Mouse (Mus musculus) lung, postnatal 0 days (tissue): ENCODE data around the gene Rnf213. TPM values are rescaled to one million over a fixed set of nuclear protein-coding genes. Genes with fewer than 3 reads are reported as not detected.

ENCODE experiments used
- ATAC-seq: fragments of 200-750 bp; cut with Nextera tagmentation; 2 replicates; pipeline ENCODE4 v1.8.0; 2017; ENCODE audit warnings: moderate library complexity
- DNase-seq: peaks from one replicate; pipeline ENCODE4 v3.0.0-alpha.2; 2016; ENCODE audit warnings: low spot score
- H3K27ac ChIP-seq: fragments of 300-500 bp; sonication (generic); 2 replicates; pipeline ENCODE4 v1.5.1; 2014; ENCODE audit warnings: antibody characterized with exemption, mild to moderate bottlenecking, low read length, mixed read lengths
- H3K27me3 ChIP-seq: fragments of 300-500 bp; sonication (generic); replicated peaks from 2 replicates; pipeline ENCODE4 v1.6.1; 2014; ENCODE audit warnings: low read length, mixed read lengths; ENCODE audit not compliant: insufficient read depth
- H3K36me3 ChIP-seq: fragments of 300-500 bp; sonication (generic); 2 replicates; pipeline ENCODE4 v1.6.1; 2014; ENCODE audit warnings: low read length, mixed read lengths; ENCODE audit not compliant: insufficient read depth
- H3K4me1 ChIP-seq: fragments of 300-500 bp; sonication (generic); 2 replicates; pipeline ENCODE4 v1.6.1; 2014; ENCODE audit warnings: antibody characterized with exemption, low read depth, low read length, mixed read lengths; ENCODE audit not compliant: insufficient read depth
- H3K4me2 ChIP-seq: fragments of 300-500 bp; sonication (generic); replicated peaks from 2 replicates; pipeline ENCODE4 v1.6.1; 2014; ENCODE audit warnings: low read depth, mild to moderate bottlenecking, low read length, moderate library complexity, mixed read lengths
- H3K4me3 ChIP-seq: fragments of 300-500 bp; sonication (generic); 2 replicates; pipeline ENCODE4 v1.5.1; 2014; ENCODE audit warnings: low read depth, low read length
- H3K9ac ChIP-seq: fragments of 300-500 bp; sonication (generic); replicated peaks from 2 replicates; pipeline ENCODE4 v1.6.1; 2014; ENCODE audit warnings: low read depth, mild to moderate bottlenecking
- H3K9me3 ChIP-seq: fragments of 300-500 bp; sonication (generic); 2 replicates; pipeline ENCODE4 v1.6.1; 2016; ENCODE audit warnings: low read length, mixed read lengths
- CTCF ChIP-seq: IDR thresholded peaks from 2 replicates; pipeline ENCODE4 v1.5.1; 2016; ENCODE audit warnings: antibody characterized with exemption, mild to moderate bottlenecking
- EP300 ChIP-seq: IDR thresholded peaks from 2 replicates; pipeline ENCODE4 v1.6.1; 2016; ENCODE audit warnings: antibody characterized with exemption, mild to moderate bottlenecking, control low read depth
- WGBS: fragments of 180-500 bp; shearing (Covaris S2); extraction: QIAGEN DNeasy Blood & Tissue Kit; methylation state at CpG from one replicate; pipeline ENCODE4 v1.1.7; 2014; 5-methylcytosine and 5-hydroxymethylcytosine counted together
- polyA plus RNA-seq: library from polyadenylated mRNA; unstranded; fragments of >200 nt; fragmentation: Nextera tagmentation; extraction: Ambion mirVana; gene quantifications from 2 replicates; pipeline ENCODE4 v1.2.1, GENCODE M21; 2015

The Rnf213 gene
- polyA plus RNA-seq, 1 experiment from 2014 or later: 8.2 TPM

DNA sequence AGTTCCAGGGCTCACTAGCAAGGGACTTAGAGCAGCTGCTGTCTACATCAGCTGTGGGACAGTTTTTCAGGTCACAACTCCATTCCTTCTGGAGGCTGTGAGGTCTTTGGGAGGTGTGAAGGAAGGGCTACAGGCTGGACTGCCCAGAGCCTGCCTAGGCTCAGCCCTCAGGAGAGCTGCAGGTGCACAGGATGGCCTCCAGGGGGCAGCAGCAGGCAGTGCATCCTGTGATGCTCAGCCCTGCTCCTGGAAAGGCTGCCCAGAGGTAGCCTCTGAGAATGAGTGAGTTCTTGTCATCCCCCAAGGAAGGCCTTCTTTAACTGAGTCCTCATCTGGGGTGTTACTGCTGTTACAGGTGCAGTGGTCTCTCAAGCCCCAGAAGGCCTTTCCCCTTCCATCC is 110.8 kb downstream of the Rnf213 start:
- Histone ChIP-seq H3K27ac (no peak overlapping the region), H3K4me3 (no peak overlapping the region), H3K27me3 (no peaks in the 10 kb centered on the region), H3K9ac (no peak overlapping the region), H3K4me2 (no peak overlapping the region), H3K4me1 (no peaks in the 10 kb centered on the region), H3K36me3 (peaks cover 25% of the 10 kb centered on the region), H3K9me3 (no peaks in the 10 kb centered on the region)
- peak; percentile 99 for TF ChIP-seq CTCF
- TF ChIP-seq EP300: no peak
- DNase-seq: peak; percentile 72
- ATAC-seq: peak; percentile 84

GRCm38 (mm10) chr11:119506386-119506785 is 113.5 kb downstream of the Rnf213 start:
- H3K27ac ChIP-seq: no peak overlapping the region
- no peak for ATAC-seq
- no peak for TF ChIP-seq CTCF
- no peak for TF ChIP-seq EP300
- no peaks in the 10 kb centered on the region for H3K27me3 ChIP-seq
- H3K4me1 ChIP-seq: no peaks in the 10 kb centered on the region
- DNase-seq: no peak
- no peak overlapping the region for H3K9ac ChIP-seq
- no peak overlapping the region for H3K4me2 ChIP-seq
- peaks cover 19% of the 10 kb centered on the region for H3K36me3 ChIP-seq
- H3K4me3 ChIP-seq: no peak overlapping the region
- WGBS: 79% methylated on average over 4 of the region's 4 CpGs
- H3K9me3 ChIP-seq: no peaks in the 10 kb centered on the region

DNA sequence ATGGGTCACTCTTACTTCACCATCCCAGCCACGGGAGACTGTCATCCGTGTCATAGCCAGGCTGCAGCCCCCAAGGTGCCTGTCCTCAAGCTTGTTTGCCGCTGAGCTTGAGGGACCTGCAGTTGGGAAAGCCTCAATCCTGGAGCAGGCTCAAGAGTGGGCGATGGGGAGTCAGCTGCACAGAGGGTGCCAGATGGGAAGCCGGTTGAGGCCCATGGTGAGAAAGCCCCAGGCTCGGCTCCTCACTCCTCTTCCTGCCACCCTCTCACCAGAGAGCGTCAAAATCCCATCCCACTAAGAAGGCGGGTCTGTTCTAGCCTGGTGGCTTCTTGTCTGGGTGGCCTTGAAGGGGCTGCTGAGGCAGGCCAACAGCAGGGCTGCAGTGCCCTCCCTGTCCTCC is 114.9 kb downstream of the Rnf213 start:
- Histone ChIP-seq H3K27me3 (no peaks in the 10 kb centered on the region), H3K9me3 (no peaks in the 10 kb centered on the region), H3K4me2 (no peak overlapping the region), H3K27ac (no peak overlapping the region), H3K4me3 (no peak overlapping the region), H3K4me1 (no peaks in the 10 kb centered on the region), H3K36me3 (peaks cover 19% of the 10 kb centered on the region), H3K9ac (no peak overlapping the region)
- no peak for TF ChIP-seq EP300
- no peak for TF ChIP-seq CTCF
- ATAC-seq (no peak), DNase-seq (no peak)
- WGBS: 83% methylated on average over 8 of the region's 8 CpGs

GRCm38 (mm10) chr11:119509165-119509776 is 116.4 kb downstream of the Rnf213 start:
- Histone ChIP-seq H3K4me3 (no peak overlapping the region), H3K36me3 (peaks cover 19% of the 10 kb centered on the region), H3K4me1 (no peaks in the 10 kb centered on the region), H3K9ac (no peak overlapping the region), H3K9me3 (no peaks in the 10 kb centered on the region), H3K27ac (no peak overlapping the region), H3K4me2 (no peak overlapping the region), H3K27me3 (no peaks in the 10 kb centered on the region)
- TF ChIP-seq CTCF (no peak), EP300 (no peak)
- whole genome bisulfite sequencing: 71% methylated on average over 5 of the region's 5 CpGs
- no peak for DNase-seq
- ATAC-seq: no peak

GRCm38 (mm10) chr11:119513038-119513659 is 120.2 kb downstream of the Rnf213 start:
- TF ChIP-seq CTCF: no peak
- no peak for TF ChIP-seq EP300
- Histone ChIP-seq H3K27ac (no peak overlapping the region), H3K4me3 (no peak overlapping the region), H3K4me2 (no peak overlapping the region), H3K36me3 (peaks cover 6% of the 10 kb centered on the region; the same call in 1 of the 2 replicates), H3K4me1 (no peaks in the 10 kb centered on the region), H3K9ac (no peak overlapping the region), H3K27me3 (0 out of 2 replicates have a peak, but pooled peaks cover 4% of the 10 kb centered on the region), H3K9me3 (no peaks in the 10 kb centered on the region)
- WGBS: 26% methylated on average over 9 of the region's 9 CpGs
- ATAC-seq (no peak), DNase-seq (no peak)

DNA sequence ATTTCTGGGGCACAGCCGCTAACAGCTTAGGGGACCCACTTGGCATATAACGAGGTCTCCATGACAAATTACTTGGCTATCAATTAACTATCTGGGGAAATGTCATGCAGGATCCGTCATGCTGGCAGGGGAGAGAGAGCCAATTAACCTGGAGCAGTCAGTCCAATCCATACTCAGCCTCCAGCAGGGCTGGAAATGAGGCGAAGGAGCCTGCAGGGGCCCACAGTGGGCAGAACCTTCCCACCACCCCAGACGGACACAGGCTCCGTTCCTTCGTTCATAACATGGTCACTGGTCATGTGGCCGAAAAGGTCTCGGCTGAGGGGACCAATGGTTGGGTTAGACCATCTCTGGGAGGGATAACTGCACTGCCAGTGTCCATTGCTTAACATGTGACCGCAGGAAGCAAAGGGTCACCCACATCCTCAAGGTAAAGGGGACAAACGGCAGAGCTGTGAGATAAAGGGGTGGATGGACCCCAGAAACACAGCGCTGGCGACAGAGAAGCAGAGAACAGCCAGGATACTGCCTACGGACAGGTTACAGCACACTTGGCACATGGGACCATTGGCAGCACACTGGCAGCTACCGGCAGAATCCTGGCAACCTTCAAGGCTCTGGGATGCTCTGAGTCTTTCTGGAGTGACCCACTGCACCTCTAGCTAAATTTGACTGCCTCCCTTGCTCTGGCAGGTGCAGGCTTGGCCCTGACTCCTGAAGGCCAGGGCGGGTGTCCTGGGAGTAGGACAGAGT is 121.4 kb downstream of the Rnf213 start:
- no peak for DNase-seq
- no peak for ATAC-seq
- Histone ChIP-seq H3K4me2 (no peak overlapping the region), H3K9ac (no peak overlapping the region), H3K9me3 (no peaks in the 10 kb centered on the region), H3K36me3 (no peaks in the 10 kb centered on the region), H3K4me3 (no peak overlapping the region), H3K27me3 (0 out of 2 replicates have a peak, but pooled peaks cover 4% of the 10 kb centered on the region), H3K4me1 (no peaks in the 10 kb centered on the region), H3K27ac (no peak overlapping the region)
- no peak for TF ChIP-seq CTCF
- TF ChIP-seq EP300: no peak
- 48% methylated on average over 16 of the region's 16 CpGs for WGBS
